Mouse (Mus musculus) layer of hippocampus, adult 2 months (tissue): ENCODE results near the gene 4931428F04Rik. TPM values are rescaled to one million over a fixed set of nuclear protein-coding genes. Genes with fewer than 3 reads are reported as not detected.

ENCODE experiments used
- DNase-seq, 2 experiments: peaks; one replicate each; pipeline ENCODE4 v3.0.0; 2022; ENCODE audit warnings: low spot score in 2 of 2
- H3K27ac ChIP-seq: fragments of 200-600 bp; 2 replicates; pipeline ENCODE4 v1.8.1; 2022
- H3K4me3 ChIP-seq: fragments of 200-600 bp; 2 replicates; pipeline ENCODE4 v1.8.1; 2022; ENCODE audit warnings: mild to moderate bottlenecking
- CTCF ChIP-seq: fragments of 200-600 bp; conservative IDR thresholded peaks from 2 replicates; pipeline ENCODE4 v1.8.1; 2022; ENCODE audit warnings: antibody characterized with exemption, mild to moderate bottlenecking, moderate library complexity
- long read RNA-seq, 2 experiments: library from polyadenylated mRNA; stranded (forward); transcript quantifications; one replicate each; pipeline ENCODE4 v2.0.0; 2021; ENCODE audit warnings: borderline mapping rate in 2 of 2
- total RNA-seq, 2 experiments: library from RNA; stranded (reverse); gene quantifications; 2 replicates each; pipeline ENCODE4 v1.2.3; 2021

The 4931428F04Rik gene
- total RNA-seq: 10 to 100 TPM; 20.0 to 24.4 TPM
- long read RNA-seq, experiment 1, transcript 4931428F04Rik-201 (7 exons, 3,492 nt): major isoform, 5 of 9 reads
- long read RNA-seq, experiment 1, partial matches to known transcripts: 1 of 9 reads
- long read RNA-seq, experiment 1, other reads (novel, unspliced or antisense): 1 of 9 reads
- long read RNA-seq, experiment 2, transcript 4931428F04Rik-201 (7 exons, 3,492 nt): major isoform, 12 of 29 reads
- long read RNA-seq, experiment 2, partial matches to known transcripts: 0 of 29 reads
- long read RNA-seq, experiment 2, other reads (novel, unspliced or antisense): 9 of 29 reads

DNA sequence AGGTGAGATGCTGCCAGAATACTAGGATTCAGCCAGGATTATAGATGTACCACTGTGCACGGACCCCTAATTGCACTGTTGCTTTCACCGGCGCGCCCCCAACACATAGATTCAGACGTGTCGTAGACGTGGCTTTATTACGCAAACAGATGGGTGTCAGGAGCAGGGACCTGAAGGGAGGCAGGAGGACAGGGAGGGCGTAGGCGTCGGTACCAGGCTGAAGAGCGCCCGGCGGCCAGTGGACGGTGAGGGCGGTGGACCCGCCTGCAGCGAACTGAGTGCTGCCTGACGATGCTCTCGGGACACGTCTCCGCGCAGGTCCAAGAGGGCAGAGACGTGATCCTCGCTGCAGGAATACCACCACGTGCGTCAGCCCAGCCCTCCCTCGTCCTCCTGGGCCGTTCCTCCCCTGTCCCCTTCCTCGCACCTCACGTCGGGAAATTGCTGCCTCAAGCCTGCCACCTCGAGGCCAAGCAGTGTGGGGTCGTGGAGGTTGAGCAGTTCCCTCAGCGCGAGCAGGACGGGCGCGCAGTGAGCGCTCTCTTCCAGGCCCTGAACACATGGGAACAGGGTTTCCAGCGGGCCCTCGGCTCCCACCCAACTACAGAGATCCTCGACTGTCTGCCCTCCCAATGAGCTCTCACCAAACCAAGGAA is at the start of gene 4931428F04Rik:
Gene 4931428F04Rik, minus strand, starts transcription at position 60 of the 656 bp plus-strand sequence.
- DNase-seq: peak in 1 of 2 experiments; percentile 53
- peak within 1 kb of the TSS; percentile 89 for H3K27ac ChIP-seq
- peak; percentile 67 for TF ChIP-seq CTCF
- H3K4me3 ChIP-seq: peak within 1 kb of the TSS; percentile 78

DNA sequence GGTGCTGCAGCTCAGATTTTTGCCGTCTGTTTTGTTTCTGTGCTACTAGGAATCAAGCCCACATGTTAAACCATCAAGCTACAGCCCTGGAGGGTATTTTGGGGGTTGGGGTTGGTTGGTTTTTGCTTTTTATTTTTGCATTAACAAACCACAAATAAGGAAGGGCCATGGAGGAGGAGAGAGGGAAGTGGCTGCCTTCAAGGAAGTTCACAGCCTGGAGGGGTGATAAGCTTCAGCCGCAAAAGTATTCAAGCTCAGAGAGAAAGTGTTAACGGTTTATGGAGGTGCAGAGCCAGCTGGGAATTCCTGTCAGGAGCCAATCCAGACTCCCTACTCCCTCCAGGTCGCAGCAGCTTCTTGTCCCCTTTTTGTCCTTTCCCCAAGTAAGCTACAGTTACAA is 49.3 kb upstream of the 4931428F04Rik start:
- Histone ChIP-seq H3K27ac (no peak overlapping the region), H3K4me3 (no peak overlapping the region)
- TF ChIP-seq CTCF: no peak
- no peak for DNase-seq

- H3K4me3 ChIP-seq: no peak overlapping the region
- no peak overlapping the region for H3K27ac ChIP-seq
- no peak for DNase-seq
- TF ChIP-seq CTCF: no peak
Measured at GRCm38 (mm10) chr8:105336373-105337130, 46.9 kb upstream of the 4931428F04Rik start.

GRCm38 (mm10) chr8:105332523-105332922 is 42.9 kb upstream of the 4931428F04Rik start:
- no peak for TF ChIP-seq CTCF
- H3K4me3 ChIP-seq: no peak overlapping the region
- no peak overlapping the region for H3K27ac ChIP-seq
- no peak for DNase-seq

DNA sequence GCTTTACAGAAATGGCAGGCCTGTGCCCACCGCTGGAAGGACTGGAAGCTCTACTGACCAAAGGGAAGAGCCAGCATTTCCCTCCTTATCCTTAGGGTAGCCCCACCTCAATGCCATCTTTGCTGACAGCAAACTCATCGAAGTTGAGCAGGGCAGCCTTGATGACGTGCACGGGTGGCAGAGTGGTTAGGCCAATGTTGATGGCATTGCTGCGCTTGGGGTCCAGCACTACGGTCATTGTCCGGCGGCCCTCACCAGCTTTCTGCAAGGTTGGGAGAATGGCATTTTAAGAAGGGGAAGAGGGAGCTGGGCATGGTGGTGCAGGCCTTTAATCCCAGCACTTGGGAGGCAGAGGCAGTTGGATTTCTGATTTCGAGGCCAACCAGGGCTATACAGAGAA is 42.3 kb upstream of the 4931428F04Rik start:
- Histone ChIP-seq H3K4me3 (no peak overlapping the region), H3K27ac (no peak overlapping the region)
- no peak for TF ChIP-seq CTCF
- no peak for DNase-seq

DNA sequence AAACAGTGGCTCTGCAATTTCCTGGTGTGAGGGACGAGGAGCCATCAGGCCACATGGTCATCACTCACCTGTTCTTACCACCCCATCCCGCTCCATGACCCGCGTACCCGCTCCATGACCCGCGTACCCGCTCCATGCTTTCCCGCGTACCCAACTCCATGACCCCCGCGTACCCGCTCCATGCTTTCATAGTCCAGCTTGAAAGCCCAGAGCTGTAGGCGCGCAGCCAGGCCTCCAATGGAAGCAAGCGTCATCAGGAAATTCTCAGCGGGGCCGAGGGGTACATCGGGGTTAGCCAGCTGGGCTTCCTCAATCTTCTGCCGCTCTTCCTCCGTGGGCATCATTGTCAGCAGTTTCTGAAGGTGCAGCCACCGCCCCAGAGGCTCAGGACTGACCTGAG is 41.8 kb upstream of the 4931428F04Rik start:
- DNase-seq: no peak
- Histone ChIP-seq H3K27ac (no peak overlapping the region), H3K4me3 (no peak overlapping the region)
- no peak for TF ChIP-seq CTCF

- TF ChIP-seq CTCF: no peak
- H3K4me3 ChIP-seq: no peak overlapping the region
- H3K27ac ChIP-seq: no peak overlapping the region
- no peak for DNase-seq
Measured at GRCm38 (mm10) chr8:105330325-105330724, 40.7 kb upstream of the 4931428F04Rik start.

- no peak for DNase-seq
- no peak for TF ChIP-seq CTCF
- peak overlapping the region; percentile 98 for H3K27ac ChIP-seq
- peak overlapping the region; percentile 99 for H3K4me3 ChIP-seq
Measured at GRCm38 (mm10) chr8:105326968-105327367, 37.3 kb upstream of the 4931428F04Rik start.

DNA sequence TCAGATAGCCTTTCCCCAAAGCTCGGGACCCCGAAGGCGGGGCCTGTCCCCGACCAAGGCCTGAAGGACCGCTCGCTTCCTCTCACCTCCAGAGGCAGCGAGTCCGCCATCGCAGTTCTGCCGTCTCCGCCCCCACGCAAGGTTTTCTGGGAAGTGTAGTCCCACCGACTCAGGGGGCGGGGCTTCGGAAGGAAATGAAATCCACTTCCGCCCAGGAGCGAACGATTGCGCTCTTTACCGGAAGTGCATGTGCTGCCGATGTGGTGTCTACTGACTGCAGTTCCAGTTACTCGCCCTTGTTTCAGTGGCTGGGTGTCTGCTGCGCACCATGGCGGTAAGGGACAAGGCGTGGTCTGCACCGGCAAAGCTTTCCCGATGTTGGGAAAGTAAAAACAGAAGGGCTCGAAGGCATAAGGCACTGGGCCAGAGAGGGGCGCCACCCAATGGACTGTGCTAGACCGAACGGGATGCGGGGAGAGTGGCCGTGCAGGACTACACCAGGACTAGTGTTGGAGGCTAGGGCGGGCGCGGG is 36.5 kb upstream of the 4931428F04Rik start, which contains the start of the genes Lrrc29 and Tmem208:
Gene Lrrc29, minus strand, starts transcription at position 138 of the 532 bp plus-strand sequence.
Gene Tmem208, plus strand, starts transcription at position 214 of the 532 bp plus-strand sequence.
- H3K4me3 ChIP-seq: peak within 1 kb of the TSS; percentile 99
- H3K27ac ChIP-seq: peak within 1 kb of the TSS; percentile 98
- TF ChIP-seq CTCF: peak; percentile 66
- DNase-seq: peak; percentile 97

DNA sequence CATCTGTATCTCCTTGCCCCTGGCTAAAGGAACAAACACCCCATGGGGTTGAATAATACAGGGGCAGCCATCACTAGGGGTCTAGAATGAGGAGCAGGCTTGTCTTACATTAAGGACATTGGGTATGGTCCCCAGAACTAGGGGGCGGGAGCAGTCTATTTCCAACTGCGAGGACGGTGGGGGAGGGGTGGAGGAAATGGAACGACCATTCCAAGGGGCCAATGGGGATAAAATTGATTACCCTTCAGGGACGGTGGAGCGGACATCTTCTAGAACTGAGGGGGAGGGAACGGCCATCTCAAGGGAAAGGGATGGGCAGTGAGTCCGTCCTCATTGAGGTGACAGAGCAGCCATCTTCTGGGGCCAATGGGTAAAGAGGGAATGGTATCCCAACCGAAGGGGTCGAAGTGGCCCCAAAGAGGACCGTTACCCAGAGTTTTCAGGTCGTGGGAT is 36.0 kb upstream of the 4931428F04Rik start:
- Histone ChIP-seq H3K4me3 (peak overlapping the region; percentile 99), H3K27ac (peak overlapping the region; percentile 98)
- no peak for DNase-seq
- TF ChIP-seq CTCF: no peak

- no peak for TF ChIP-seq CTCF
- Histone ChIP-seq H3K4me3 (no peak overlapping the region), H3K27ac (no peak overlapping the region)
- DNase-seq: no peak
Measured at GRCm38 (mm10) chr8:105323183-105323582, 33.5 kb upstream of the 4931428F04Rik start.

DNA sequence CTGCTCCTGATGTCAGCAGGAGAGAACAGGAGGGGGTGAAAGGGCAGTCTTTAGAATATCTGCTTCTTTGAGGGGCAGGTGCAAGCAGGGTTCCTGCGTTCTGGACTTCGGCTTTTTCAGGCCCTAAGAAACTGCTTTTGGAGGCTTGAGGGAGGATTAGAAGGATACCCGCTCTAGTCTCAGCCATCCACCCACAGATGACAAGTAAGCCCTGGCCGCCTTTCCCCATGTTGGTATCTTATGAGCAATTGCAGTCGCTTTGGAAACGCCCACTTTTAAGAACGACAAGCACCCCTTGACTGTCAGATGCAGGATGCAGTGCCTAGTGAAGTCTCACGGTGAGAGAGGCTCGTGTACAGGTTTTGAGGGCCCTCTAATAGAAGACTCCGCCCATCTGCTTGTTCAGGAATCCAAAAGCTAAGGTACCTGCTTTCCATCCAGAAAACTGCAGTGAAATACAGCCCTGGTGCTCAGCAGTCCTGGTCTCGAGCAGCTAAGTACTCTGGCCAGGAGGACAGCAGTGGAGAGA is 29.1 kb upstream of the 4931428F04Rik start:
- no peak for TF ChIP-seq CTCF
- H3K4me3 ChIP-seq: no peak overlapping the region
- DNase-seq: no peak
- no peak overlapping the region for H3K27ac ChIP-seq
